Mouse (Mus musculus): ENCODE results near the gene Gm47791.

Gene Gm47791

DNA sequence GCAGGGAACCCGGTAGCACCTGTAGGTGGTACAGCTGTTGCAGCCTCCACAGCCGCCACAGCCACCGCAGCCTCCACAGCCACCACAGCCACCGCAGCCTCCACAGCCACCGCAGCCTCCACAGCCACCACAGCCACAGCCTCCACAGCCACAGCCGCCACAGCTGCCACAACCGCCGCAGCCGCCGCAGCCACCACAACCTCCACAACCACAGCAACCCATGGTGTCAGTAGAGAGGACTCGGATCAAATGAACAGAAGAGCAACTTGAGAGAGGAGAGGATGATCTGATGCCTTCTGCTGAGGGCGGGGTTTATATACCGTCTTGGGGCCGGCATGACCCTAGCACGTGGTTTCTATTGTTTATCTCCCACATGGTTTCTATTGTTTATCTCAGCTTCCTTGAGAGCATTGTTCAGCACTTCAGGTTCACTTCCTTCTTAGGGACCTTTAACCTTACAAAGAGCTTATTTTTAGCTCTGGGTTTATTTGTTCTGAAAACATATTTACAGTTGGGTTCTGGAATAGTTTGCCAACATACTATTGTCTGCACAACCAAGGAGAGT lies at the start of gene Gm47791:
TSS of gene Gm47791 (minus strand) at position 222 of the 565 bp plus-strand sequence.
- DNase-seq, result no peak

DNA sequence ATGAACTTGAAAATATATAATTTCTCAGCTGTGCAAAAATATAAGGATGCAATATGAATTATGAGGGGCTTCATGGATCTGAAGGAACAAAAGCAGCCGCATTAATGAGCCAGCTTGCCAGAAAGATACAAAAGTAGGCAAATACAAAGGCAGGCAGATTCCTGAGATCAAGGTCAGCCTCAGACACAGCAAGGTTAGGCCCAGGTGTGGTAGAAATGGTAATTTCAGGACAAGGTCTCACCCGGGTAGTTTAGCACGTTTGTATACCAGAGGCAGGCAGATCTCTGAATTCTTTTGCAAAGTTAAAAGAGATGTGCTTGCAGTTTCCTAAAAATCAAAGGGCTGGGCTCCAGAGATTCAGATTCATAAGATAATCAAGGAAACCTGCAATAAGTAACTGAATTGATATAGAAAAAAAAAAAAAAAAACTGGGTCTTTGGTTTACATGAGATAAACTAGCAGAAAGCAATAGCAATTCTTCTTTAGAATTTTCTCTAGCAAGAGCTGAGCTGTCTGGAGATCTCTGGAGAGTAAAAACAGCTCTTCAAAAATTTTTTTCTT lies 49.7 kb upstream of the Gm47791 start:
- no peak for DNase-seq

DNA sequence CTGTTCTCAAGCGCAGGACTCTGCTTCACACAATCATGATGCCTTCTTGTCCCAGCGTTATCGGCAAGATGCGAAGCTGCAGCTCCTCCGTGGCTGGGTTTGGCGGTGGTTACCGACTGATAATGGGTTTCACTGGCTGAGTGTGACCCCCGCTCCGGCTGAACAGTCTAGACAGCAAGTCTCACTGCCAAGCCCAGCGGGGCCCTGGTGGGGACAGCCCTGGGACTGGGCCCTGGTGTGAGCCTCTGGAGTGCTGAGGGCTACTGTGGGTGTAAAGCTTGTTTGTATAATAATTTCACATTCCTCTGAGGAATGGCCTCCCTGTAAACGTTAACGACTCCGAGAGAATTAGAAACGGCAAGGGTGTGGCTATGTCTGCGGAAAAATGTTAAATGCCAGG lies 49.1 kb upstream of the Gm47791 start:
- no peak for DNase-seq

DNA sequence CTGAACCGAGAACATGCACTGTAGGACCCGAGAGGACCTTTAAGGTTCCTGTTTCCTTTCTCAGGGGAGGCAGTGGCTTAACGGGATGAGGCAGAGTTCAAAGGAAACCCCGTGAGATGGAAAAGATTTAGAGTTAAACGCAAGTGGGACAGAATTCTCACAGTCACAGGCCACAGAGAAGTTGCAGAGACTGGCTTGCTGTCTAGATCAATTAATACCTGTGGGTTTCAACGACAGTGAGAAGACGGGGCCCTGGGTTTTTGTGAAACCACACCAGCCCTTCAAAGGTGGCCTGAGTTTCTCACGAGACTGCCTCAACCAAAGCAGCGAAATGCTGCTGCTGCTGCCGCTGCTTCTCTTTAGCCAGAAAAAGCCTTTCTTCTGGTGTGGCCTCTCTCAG lies 48.3 kb upstream of the Gm47791 start:
- DNase-seq, result no peak

DNA sequence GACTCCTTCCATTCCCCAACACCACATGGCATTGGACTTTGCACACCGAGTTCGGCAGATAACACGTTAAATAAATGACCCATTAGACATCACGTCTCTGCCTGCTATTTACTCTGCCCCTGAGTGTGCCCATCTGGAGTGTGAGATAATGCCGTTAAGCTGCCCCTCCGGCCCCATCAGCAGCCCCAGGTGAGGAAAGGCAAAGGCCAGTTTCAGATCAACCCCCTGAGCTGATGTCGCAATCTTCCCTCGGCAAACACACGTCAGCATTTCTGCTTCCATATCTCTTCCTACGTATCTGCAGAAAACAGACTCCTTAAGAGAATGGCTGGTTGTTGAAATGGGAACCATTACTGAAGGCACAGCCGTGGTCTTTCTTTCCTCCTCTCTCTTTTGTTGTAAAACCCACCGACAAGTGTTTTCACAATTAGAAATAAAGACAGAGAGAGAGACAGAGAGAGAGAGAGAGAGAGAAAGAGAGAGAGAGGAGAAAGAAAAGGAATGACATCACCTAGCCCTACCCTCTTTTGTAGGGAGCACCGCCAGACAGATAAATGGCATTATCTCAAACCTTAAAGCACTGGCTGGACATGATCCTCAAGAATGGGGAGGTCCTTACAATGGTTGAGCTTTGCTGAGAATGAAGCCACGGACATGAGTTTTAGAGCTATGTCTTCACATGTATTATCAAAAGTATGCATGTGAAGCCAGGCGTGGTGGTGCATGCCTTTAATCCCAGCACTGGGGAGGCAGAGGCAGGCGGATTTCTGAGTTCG lies 45.1 kb upstream of the Gm47791 start:
- no peak for DNase-seq

DNA sequence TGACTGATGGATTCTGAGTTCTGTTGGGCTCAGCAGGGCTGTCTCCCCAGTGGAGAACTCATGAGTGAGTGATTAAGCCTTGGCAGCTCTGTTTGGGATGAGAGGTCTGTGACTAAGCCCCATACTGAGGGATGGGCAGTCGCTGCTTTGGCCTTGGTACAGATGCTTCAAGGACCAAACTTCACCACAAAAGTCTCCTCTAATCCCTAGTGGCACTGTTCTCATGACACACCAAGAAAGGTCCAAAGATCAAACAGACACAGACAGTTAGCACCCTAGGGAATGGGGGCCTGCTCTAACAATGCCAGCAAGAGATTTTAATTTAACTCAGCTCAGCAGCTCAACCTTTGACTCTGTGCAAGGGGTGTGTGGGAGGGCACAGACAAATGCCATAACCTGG lies 40.7 kb upstream of the Gm47791 start:
- no peak for DNase-seq

DNA sequence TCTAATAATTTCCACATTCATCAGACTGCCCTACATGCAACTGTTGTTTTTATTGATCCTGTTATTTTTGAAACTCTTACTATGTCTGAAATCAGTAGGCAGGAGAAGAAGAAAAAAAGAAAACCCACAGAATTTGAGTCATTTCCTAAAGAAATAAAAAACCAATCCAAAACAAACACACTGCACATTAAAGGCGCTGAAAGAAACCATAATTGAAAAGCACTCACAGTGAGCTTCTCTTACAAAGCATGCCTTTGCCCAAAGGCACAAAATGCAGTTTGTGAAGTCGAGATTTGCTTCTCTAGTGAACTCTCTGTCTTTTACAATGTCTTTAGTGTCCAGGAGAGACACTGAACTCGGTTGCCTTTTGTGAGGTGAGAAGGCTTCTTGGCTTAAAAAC lies 37.5 kb upstream of the Gm47791 start:
- DNase-seq, result no peak

DNA sequence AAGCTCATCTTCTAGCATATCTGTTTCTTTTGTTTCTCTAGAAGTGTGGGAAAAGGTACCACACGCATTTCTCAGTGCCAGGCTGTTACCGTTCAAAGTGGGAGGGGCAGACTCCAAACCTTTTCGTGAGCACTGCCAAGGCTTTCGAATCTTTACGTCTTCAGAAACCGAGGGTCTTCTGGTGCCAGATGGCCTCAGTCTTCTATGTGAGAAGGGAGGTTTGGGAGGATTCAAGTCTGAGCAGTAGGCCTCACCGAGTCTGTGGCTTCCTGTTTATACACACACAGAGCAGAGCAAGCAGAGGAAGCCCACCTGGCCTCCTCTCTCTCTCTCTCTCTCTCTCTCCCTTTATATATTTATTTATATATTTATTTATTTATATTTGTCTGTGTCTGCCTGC lies 36.2 kb upstream of the Gm47791 start:
- no peak for DNase-seq

DNA sequence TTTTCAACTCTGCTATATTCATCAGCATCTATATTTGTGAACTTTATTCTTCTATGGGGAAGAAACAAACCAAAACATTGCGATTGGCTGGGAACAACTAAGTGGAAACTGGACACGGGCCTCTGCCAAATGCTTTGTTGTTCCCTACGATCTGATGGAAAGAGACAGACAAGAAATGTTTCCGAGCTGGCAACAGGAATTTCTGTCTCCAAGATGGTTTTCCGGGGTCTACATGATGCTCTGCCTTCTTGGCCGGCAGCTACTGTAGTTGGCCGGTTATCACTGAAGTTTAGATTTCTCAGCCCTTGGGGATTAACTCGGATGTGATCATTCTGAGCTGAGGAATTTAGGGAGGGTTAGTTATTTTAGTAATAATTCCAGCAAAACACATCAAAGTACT lies 35.3 kb upstream of the Gm47791 start:
- DNase-seq, result no peak

DNA sequence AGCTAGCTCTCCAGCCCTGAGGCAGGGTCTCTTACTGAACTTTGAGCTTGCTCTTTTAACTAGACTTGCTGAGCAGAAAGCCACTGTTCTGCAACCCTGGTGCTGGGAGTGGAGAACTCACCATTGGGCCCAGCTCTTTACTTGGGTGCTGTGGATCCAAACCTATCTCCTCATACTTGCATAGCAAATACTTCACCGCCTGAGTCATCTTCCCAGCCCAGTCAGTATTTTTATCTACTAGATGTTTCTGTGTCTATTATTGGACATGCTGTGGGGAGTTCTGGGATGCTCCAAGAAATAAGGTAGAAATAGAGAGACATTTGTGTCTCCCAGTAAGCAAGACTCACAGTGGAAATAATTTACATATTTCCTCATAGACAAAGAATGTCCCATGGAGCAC lies 33.0 kb upstream of the Gm47791 start:
- no peak for DNase-seq

DNA sequence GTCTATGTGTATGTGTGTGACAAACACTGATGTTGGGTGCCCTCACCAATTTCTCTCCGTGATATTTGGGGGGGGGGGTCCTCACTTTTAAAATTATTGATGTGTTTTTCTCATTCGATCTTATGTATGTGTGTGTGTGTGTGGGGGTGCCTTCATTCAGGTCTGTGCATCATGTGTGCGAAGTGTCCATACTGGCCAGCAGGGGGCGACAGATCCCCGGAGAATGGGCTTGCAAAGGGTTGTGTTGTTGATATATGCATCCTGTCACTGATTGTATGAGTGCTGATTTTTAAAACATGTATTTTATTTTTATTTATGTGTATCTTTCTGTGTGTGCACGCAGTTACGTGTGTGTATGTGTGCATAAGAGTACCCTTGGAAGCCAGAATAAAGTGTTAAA lies 32.6 kb upstream of the Gm47791 start:
- no peak for DNase-seq

DNA sequence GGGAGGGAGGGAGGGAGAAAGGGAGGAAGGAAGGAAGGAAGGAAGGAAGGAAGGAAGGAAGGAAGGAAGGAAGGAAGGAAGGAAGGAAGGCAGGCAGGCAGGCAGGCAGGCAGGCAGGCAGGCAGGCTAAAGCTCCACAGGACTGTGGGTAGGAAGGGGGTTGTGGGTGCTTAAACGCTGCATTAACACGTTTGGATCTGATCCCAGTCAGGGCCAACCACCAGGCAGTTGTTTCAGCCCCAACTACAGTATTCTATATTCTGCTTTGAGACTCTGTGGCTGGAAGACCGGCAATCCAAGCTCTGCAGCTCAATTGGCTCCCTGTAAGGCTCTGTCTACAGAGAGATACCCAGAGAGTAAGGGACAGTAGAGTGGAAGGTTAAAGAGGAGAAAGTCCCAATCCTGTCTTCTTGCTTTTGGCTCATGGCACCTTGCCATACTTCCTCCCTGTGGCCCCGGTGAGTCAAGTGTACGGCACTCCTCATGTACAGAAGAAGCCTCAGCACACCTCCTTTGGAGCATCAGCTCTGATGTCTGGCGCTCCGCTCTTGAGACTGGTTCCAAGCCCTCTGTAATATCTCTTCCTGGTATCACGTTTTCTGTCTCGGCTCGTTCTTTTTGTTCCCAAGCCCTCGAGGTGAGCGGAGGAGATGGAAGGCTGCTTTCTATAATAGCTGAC lies 30.2 kb upstream of the Gm47791 start:
- no peak for DNase-seq

DNA sequence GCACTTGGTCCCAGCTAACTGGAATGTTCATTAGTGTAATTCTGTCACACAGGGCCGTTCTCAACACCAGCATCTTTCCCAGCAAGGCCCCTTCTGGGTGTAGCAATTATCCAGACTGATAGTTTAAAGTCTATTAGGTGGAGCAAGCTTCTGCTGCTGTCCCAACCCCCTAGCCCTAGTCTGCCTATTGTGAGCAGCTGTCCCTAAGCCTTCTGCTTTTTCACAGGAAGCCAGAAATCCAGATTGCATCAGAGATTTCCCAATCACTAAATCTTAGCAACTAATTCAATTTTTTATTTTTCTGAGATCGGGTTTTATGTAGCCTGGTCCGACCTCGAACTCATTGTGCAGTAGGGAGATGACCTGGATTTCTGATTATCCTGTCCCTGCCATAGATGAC lies 27.9 kb upstream of the Gm47791 start:
- DNase-seq, result no peak

DNA sequence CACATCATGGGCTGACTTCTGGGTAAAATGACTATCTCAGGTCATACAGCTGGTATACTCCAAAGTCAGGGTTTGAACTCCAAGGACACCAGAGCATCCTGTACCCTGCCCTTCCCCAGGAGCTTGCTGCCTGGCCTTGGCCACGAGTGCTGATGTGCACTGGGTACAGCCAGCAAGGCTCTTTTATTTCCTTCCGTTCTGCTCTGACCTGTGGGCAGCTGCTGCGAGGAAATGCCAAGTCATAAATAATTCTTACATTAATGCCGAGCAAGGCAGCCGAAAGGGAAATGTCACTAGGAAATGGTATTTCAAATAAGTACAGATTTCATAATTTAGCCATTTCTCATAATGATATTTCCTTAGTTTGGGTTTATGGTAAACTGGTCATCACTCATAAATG lies 27.3 kb upstream of the Gm47791 start:
- no peak for DNase-seq

DNA sequence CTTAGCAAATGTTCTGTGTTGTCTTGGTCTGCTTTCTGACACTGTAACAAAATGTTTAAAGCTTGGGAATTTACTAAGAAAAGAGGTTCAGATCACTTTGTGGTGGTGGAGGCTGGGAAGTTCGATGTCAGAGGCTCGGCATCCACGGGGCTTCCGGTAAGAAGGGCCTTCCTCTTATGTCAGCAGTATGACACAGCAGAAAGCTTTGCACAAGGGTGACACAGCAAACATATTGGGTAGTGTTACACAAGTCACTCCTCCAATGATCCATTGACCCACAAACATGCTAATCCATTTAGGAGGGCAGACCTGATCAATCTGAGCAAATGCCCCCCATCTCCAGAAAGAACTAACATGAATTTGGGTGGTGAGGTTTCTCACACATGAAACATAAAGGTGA lies 26.0 kb upstream of the Gm47791 start:
- no peak for DNase-seq

DNA sequence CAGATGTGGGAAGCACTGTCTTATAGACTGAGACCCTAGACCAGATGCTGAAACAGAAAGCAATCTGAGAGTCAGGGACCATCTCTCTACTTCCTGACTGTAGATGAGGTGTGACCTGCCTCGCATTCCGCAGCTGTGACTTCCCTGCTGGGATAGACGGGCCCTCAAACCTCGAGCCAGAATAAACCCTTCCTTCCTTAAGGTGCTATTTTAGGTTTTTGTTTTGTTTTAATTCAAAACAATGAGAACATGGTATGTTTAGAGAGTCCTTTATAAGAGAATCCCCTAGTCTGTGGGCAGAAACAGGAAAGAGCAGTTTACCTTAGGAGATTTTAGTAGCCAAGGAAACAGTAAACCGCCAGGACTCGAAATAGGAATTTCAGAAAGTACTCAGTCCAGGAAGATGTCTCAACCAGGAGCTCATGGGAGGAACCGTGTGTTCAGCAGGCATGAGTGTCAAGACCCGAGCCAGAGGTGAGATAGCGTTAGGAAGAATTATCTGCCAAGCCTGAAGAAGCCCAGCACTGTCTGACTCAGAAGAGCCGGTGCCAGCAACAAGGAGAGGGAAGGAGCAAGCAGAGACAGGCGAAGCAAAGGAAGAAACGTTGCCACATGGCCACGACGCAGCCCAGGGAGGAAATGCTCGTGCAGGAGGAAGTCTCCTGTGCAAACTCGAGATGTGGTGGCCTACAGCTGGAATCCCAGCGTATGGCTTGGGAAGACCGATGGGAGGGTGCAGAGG lies 24.8 kb upstream of the Gm47791 start:
- no peak for DNase-seq

DNA sequence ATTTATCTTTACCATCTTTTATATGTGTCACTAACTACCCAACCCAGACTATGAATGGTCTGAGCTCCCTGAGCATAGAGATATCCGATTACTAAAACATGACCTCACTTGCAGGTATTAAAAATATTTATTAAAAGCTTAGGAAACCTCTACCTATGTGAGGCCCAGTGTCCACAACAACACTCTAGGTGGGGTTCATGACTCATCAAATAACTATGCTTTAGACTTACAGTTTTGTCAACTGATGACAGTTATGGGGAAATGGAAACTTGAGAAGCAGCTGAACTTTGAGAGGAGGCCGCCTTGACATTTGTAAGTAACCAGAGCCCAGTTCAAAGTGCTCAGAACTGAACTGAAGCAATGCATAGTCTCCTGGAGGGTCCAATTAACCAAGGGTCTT lies 24.2 kb upstream of the Gm47791 start:
- no peak for DNase-seq

DNA sequence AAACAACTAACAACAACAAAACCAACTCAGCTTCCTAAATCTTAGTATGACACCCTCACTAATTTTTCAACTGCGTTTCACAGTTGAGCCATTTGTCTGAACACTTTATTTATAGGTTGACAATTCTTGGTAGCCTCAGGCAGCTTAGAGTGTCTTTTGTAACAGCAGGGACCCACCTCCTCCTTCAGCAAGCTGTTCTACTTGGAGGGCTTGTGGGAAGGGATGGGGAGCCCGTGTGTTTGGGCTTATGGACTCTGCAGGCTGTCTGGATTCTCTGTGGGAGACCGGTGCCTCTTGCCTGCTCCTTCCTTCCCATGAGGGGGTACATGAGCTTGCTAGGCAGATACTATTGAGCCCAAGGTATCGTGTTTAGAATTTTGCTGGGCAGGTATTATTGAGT lies 22.9 kb upstream of the Gm47791 start:
- DNase-seq, result peak; percentile 20

DNA sequence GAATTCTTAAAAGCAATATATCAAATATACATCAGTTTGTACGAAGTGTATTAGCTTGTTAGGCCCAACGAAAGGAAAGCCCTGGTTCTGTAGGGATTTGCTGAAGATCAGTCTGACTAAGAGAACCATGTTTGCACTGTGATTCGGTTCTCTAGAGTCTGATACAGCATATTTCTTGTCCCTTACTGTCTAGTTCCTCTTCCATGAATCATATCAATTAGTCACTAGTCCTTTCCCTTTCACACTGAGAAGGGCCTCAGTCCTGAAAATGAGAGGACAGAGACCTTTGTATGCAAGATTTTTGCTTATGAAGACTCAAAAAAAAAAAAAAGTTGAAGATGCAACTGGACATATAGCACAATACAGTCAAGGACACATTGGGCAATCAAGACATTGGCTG lies 22.1 kb upstream of the Gm47791 start:
- no peak for DNase-seq

DNA sequence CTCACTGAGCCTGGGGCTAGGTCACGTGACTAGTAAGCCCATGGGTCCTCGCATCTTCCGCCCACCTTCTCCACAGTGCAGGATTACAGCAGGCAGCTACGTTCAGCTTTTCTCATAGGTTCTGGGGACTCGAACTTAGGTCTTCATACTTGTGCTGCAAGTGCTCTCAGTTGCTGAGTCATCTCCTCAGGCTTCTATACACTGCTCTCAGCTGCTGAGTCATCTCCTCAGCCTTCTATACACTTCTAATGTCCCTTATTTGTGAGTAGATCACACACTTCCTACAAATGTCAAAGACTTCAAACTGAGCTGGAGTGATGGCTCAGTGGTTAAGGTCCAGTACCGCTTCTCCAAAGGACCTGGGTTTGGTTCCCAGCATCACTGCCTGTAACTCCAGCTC lies 21.2 kb upstream of the Gm47791 start:
- DNase-seq, result no peak

DNA sequence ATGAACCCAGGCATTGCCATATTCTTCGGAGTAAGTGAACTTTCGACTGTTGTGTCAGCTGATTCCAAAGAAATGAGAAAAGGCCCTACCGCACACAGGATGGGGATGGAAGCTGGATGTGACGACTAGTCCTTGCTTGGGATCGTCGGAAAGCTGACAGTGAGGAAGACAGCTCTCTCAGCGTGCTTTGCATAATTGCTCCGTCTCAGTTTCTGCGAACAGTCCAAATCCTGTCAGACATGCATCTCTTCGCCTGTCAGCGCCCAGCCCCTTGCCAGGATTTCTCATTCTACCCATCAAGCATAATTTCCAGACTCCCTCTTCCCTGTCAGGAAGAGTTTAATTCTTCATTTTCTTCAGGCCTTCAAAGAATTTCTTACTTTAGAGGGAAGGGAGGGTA lies 20.1 kb upstream of the Gm47791 start:
- no peak for DNase-seq

DNA sequence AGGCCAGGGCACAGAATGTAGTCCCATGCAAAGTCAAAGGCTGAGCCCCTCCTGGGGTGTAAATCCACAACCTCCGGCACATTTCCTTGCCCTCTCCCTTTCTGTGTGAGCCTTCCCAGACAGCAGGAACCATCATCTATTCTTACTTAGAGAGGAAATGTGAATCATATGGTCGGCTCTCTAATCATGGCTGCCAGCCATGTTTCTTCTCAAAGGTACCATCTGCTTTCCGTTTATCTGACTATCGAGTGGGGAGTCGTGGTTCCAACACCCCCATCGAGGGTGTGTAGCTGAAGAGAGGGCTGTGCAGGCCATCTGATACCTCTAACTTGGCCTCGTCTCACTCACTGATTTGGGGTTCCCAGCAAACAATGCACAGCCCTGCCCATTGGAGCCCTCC lies 17.0 kb upstream of the Gm47791 start:
- DNase-seq, result peak; percentile 16

DNA sequence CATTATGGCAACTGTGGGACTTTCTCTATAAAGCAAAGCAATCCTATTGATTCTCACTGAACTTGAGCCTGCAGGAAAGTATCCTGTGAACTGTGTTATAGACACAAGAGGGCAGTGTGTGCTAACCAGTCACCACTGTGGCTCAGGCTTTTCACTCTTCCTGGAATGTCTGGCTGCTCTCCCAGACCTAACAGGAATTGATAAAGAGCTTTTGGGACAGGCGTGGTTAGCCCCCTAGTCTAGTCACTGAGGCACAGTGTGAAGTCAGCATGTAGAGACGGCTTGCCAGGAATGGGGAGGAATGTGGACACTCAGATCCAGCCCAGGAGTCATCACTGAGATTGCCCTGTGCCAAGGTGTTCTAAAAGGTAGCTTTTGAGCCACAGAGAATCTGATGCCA lies 16.4 kb upstream of the Gm47791 start:
- peak; percentile 37 for DNase-seq
